Mouse (Mus musculus): ENCODE measurements around the gene Dnmt3c.

DNA sequence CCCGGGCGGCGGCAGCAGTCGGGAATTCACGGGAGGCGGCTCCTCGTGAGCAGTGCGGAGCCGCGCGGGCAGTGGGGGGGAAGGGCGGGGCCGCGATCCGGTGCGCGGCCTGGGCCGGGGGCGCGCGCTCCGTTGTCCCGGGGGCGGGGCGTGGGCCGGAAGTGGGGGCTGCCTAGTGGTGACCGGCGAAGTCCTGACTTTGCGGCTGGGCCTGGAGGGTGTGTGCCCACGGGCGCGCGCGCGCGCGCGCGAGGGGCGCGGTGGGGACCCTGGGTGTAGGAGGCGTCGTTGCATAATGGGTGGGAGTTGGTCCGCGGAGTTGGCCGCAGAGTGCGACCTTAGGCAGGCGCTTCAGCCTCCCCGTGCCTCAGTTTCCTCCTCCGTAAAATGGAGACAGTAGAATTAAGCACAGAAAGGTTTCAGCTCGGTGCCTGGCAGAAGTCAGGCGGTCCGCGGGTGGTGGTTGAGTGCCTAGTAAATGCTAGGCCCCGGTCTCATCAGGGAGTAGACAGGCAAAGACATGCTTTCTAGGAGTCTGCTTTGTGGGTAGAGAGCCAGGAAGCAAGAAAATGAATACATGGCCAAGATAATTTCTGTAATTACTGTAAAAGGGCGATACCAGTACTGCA, 45.1 kb downstream of the Dnmt3c start:
- TF ChIP-seq CTCF (IDR thresholded peaks at IDR 0.05; ENCODE audit: borderline replicate concordance, insufficient read depth, low read depth, low read length) (no peak), POLR2A (IDR thresholded peaks at IDR 0.05; ENCODE audit: borderline replicate concordance, insufficient read depth, low read length) (no peak)
